Comparison of ENCODE assay signal across 7 mouse cellular contexts in the genomic region with DNA sequence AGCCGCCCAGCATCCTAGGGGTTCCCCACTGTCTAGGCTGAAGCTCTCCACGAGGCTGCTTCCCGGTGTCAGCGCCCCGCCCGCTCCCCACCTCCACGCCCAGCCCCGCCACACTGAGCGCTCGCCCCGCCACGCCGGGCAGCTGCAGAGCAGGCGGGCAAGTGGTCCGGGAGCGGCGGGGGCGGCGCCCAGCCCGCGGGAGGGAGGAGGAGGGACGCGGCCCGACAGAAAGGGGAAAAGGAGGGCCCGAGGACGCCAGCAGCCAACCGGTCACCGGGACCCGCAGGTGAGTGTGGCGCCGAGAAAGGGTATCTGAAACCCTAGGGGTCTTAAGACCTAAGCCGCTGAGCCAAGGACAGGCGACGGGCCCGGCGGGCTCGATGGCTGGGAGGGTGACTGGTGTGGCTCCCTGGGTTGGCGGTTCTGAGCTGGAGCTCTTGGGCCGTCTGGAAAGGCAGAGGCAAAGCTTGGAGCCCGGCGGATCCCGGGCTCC. TPM values are rescaled to one million over a fixed set of nuclear protein-coding genes. Genes with fewer than 3 reads are reported as not detected.
A peak's percentile ranks its signal among the peaks of the same experiment; 100 is the strongest.
DNase-seq lines count a peak whose midpoint lies in the region; ATAC-seq and TF ChIP-seq lines count a peak whose summit lies in the region.

A gene (plus strand): TSS at position 227 of the 493 bp plus-strand sequence.

- H3K4me1 ChIP-seq in CH12.LX (ENCODE audit: control insufficient read depth in 1 of 2, insufficient read depth in 2 of 2): no peaks in the 10 kb centered on the region
- no peaks in the 10 kb centered on the region for H3K4me1 ChIP-seq in embryonic fibroblast, embryonic 13.5 days (ENCODE audit: control insufficient read depth, insufficient read depth, low read length)
- no peaks in the 10 kb centered on the region for H3K4me1 ChIP-seq in liver, adult 2 months (ENCODE audit: control insufficient read depth, insufficient read depth, low read length)

- TF ChIP-seq CTCF in CH12.LX (conservative IDR thresholded peaks at IDR 0.05 in 1 of 2, IDR thresholded peaks at IDR 0.05 in 1 of 2; ENCODE audit: low read depth in 2 of 2, low read length in 2 of 2): no peak
- no peak for TF ChIP-seq CTCF in embryonic fibroblast, embryonic 13.5 days (IDR thresholded peaks at IDR 0.05; ENCODE audit: borderline replicate concordance, insufficient read depth, low read length)
- TF ChIP-seq CTCF in liver, adult 2 months (IDR thresholded peaks at IDR 0.05; ENCODE audit: low read depth, low read length): no peak

- TF ChIP-seq RAD21 in CH12.LX (IDR thresholded peaks at IDR 0.05; ENCODE audit: low read depth, low read length): no peak

- dilution Hi-C loops in CH12.LX (cut with MboI; ENCODE audit: extremely low pct_ligation_motif_present, extremely low pct_unique_long_range_greater_than_20kb, low sequenced_read_pairs): no loop called here

- H3K79me2 ChIP-seq in CH12.LX (replicated peaks; ENCODE audit: control insufficient read depth, extremely low read depth, insufficient read depth, poor library complexity, severe bottlenecking): no peaks in the 10 kb centered on the region
- H3K79me2 ChIP-seq in liver, adult 2 months (ENCODE audit: control insufficient read depth, insufficient read depth, low read length): no peaks in the 10 kb centered on the region

- no peak within 1 kb of the TSS for H3K4me3 ChIP-seq in CH12.LX (replicated peaks in 1 of 3; ENCODE audit: low read depth in 2 of 3, low read length in 2 of 3, poor library complexity in 1 of 3)
- H3K4me3 ChIP-seq in embryonic fibroblast, embryonic 13.5 days (ENCODE audit: insufficient read depth, low read length): peak within 1 kb of the TSS; percentile 42
- peak within 1 kb of the TSS; percentile 38; the same call in 1 of the 2 replicates for H3K4me3 ChIP-seq in liver, adult 2 months (ENCODE audit: insufficient read depth, low read depth, low read length)

- WGBS in liver, adult 2 months: 3% methylated on average over 17 of the region's 42 CpGs

- H3K27ac ChIP-seq in CH12.LX (ENCODE audit: insufficient read depth, low read depth): no peak within 1 kb of the TSS
- no peak within 1 kb of the TSS for H3K27ac ChIP-seq in embryonic fibroblast, embryonic 13.5 days (ENCODE audit: insufficient read depth, low read length)
- no peak within 1 kb of the TSS for H3K27ac ChIP-seq in liver, adult 2 months (replicated peaks; ENCODE audit: insufficient read depth, low read depth, low read length)

- no peaks in the 10 kb centered on the region for H3K9me3 ChIP-seq in CH12.LX (replicated peaks; ENCODE audit: low read length)

- no peak within 1 kb of the TSS for H3K9ac ChIP-seq in CH12.LX (ENCODE audit: insufficient read depth, low read depth)
- no peak within 1 kb of the TSS for H3K9ac ChIP-seq in liver, adult 2 months (ENCODE audit: low read depth, low read length)

- DNase-seq in 3134 (ENCODE audit: extremely low read depth, insufficient read length, low spot score) (peak; percentile 5), CH12.LX (ENCODE audit: extremely low read depth) (no peak)
- no peak for DNase-seq in liver, adult 2 months (ENCODE audit: extremely low read depth, low read depth, low spot score)
- DNase-seq in neural tube, embryonic 10.5 days (ENCODE audit: extremely low spot score, low spot score): peak; percentile 30
- no peak for DNase-seq in left cerebral cortex, adult 11 months (ENCODE audit: low spot score)

- peak; percentile 74 to 77 for ATAC-seq in hematopoietic stem cell, adult 5-6 weeks (replicated peaks in 1 of 2; ENCODE audit: insufficient read depth in 1 of 2, low FRiP score in 2 of 2, low TSS enrichment in 1 of 2, low read depth in 1 of 2, poor library complexity in 2 of 2, severe bottlenecking in 2 of 2)

- H3K4me2 ChIP-seq in CH12.LX (ENCODE audit: insufficient read depth, low read depth, poor library complexity, severe bottlenecking): peak within 1 kb of the TSS; percentile 56

- H3K27me3 ChIP-seq in CH12.LX (replicated peaks): no peaks in the 10 kb centered on the region
- no peaks in the 10 kb centered on the region for H3K27me3 ChIP-seq in liver, adult 2 months (ENCODE audit: control insufficient read depth, insufficient read depth, low read length)

- no peak for TF ChIP-seq EP300 in CH12.LX (IDR thresholded peaks at IDR 0.05; ENCODE audit: low read length)

- in situ Hi-C loops in CH12.LX (cut with MboI; ENCODE audit: low pct_ligation_motif_present, low pct_unique_long_range_greater_than_20kb, low sequenced_read_pairs): no loop called here

- TF ChIP-seq POLR2A in CH12.LX (IDR thresholded peaks at IDR 0.05; ENCODE audit: low read depth, low read length): no peak
- 0 out of 2 replicates have a peak, but pooled peaks have one; percentile 12 for TF ChIP-seq POLR2A in embryonic fibroblast, embryonic 13.5 days (IDR thresholded peaks at IDR 0.05; ENCODE audit: low read depth, low read length)
- no peak for TF ChIP-seq POLR2A in liver, adult 2 months (IDR thresholded peaks at IDR 0.05; ENCODE audit: extremely low read depth, insufficient read depth, low read length)

- H3K36me3 ChIP-seq in CH12.LX (replicated peaks in 1 of 2; ENCODE audit: control insufficient read depth in 1 of 2, insufficient read depth in 1 of 2, low read length in 1 of 2): no peaks in the 10 kb centered on the region
- H3K36me3 ChIP-seq in liver, adult 2 months (ENCODE audit: control insufficient read depth, insufficient read depth, low read length): no peaks in the 10 kb centered on the region

TF ChIP-seq in CH12.LX, 34 proteins besides CTCF, POLR2A, EP300 and RAD21:
- TF ChIP-seq ELF1 (IDR thresholded peaks at IDR 0.05; ENCODE audit: low read depth, low read length): no peak
- TF ChIP-seq IRF4 (IDR thresholded peaks at IDR 0.05; ENCODE audit: low read depth, low read length): no peak
- TF ChIP-seq RCOR1 (conservative IDR thresholded peaks at IDR 0.05; ENCODE audit: low read depth, low read length): no peak
- TF ChIP-seq NRF1 (IDR thresholded peaks at IDR 0.05; ENCODE audit: low read depth, low read length): no peak
- TF ChIP-seq GABPA (IDR thresholded peaks at IDR 0.05; ENCODE audit: insufficient replicate concordance, low read depth, low read length): no peak
- no peak for TF ChIP-seq TBP (conservative IDR thresholded peaks at IDR 0.05; ENCODE audit: low read depth, low read length)
- no peak for TF ChIP-seq SMC3 (IDR thresholded peaks at IDR 0.05; ENCODE audit: low read depth, low read length)
- TF ChIP-seq UBTF (IDR thresholded peaks at IDR 0.05; ENCODE audit: low read depth, low read length): no peak
- TF ChIP-seq MYC (IDR thresholded peaks at IDR 0.05; ENCODE audit: low read depth, low read length): no peak
- TF ChIP-seq KAT2A (IDR thresholded peaks at IDR 0.05; ENCODE audit: insufficient replicate concordance, low read length): no peak
- TF ChIP-seq ETS1 (conservative IDR thresholded peaks at IDR 0.05; ENCODE audit: low read depth, low read length): no peak

RNA-seq across cellular contexts. Expression of the gene that starts here (rescaled TPM):
- total RNA-seq in CH12.LX (2012; rRNA removed) (not detected in 2 replicates), CH12.LX (2014; rRNA removed) (not detected in 2 replicates)
- polyA plus RNA-seq in CH12.LX (2012; ENCODE audit: insufficient read length, low read depth): not detected in 2 replicates
- polyA plus RNA-seq in embryonic fibroblast, embryonic 13.5 days (2011; ENCODE audit: insufficient read length, low read depth, missing spikeins): 7.0 and 17.8 TPM in 2 replicates
- 0.19 TPM in 1 of 2 replicates, not detected in the other for total RNA-seq in hematopoietic stem cell, adult 5-6 weeks (2017)
- 0.20 and 0.55 TPM in 2 replicates for total RNA-seq in liver, adult 2 months (2014; rRNA removed)
- polyA plus RNA-seq in liver, adult 2 months (2012; rRNA removed): 0.01 and 0.09 TPM in 2 replicates

Comparison
In these comparisons a context has a peak if more than half of its experiments do, and no peak if none do; other contexts are left out.
1. Peak in ATAC-seq in hematopoietic stem cell, adult 5-6 weeks; RNA of the gene not detected or under 1 TPM.
2. DNase-seq: peak in 3134 (single experiment) and neural tube, embryonic 10.5 days (single experiment); none in CH12.LX (single experiment), liver, adult 2 months (single experiment) and left cerebral cortex, adult 11 months (single experiment).
3. H3K4me3 ChIP-seq: peak in embryonic fibroblast, embryonic 13.5 days (single experiment) and liver, adult 2 months (single experiment); none in CH12.LX (0 of 3).